Mouse (Mus musculus) ES-E14 (cell line): ENCODE results near the gene Ccr9. TPM values are rescaled to one million over a fixed set of nuclear protein-coding genes. Genes with fewer than 3 reads are reported as not detected.

ENCODE experiments used
- DNase-seq: peaks from one replicate; pipeline ENCODE4 v3.0.0-alpha.2; 2013; ENCODE audit warnings: low read depth, low spot score
- H3K27ac ChIP-seq: 2 replicates; pipeline ENCODE4 v1.5.1; 2012; ENCODE audit warnings: low read depth, mild to moderate bottlenecking, low read length, moderate library complexity, mixed read lengths; ENCODE audit not compliant: poor library complexity, insufficient read depth, severe bottlenecking
- H3K36me3 ChIP-seq: 2 replicates; pipeline ENCODE4 v1.6.1; 2012; ENCODE audit warnings: mild to moderate bottlenecking, low read length, moderate library complexity, mixed read lengths; ENCODE audit not compliant: control insufficient read depth, poor library complexity, insufficient read depth, severe bottlenecking
- H3K4me1 ChIP-seq, 2 experiments: fragments of 150-350 bp in 1 of 2; sonication (generic) in 1 of 2; 2 replicates each; pipeline ENCODE4 v1.6.1; 2012; ENCODE audit warnings: low read length in 2 of 2, mild to moderate bottlenecking in 1 of 2, mixed read lengths in 1 of 2; ENCODE audit not compliant: control insufficient read depth in 2 of 2, insufficient read depth in 2 of 2, poor library complexity in 1 of 2
- H3K4me3 ChIP-seq, 2 experiments: fragments of 150-350 bp in 1 of 2; sonication (generic) in 1 of 2; 2 replicates each; pipeline ENCODE4 v1.5.1; 2012; ENCODE audit warnings: low read length in 2 of 2, low read depth in 1 of 2, mild to moderate bottlenecking in 1 of 2, mixed read lengths in 1 of 2; ENCODE audit not compliant: insufficient read depth in 1 of 2, poor library complexity in 1 of 2, severe bottlenecking in 1 of 2
- H3K9ac ChIP-seq: 2 replicates; pipeline ENCODE4 v1.6.1; 2012; ENCODE audit warnings: low read depth, mild to moderate bottlenecking, low read length, mixed read lengths; ENCODE audit not compliant: poor library complexity, insufficient read depth, severe bottlenecking
- H3K9me3 ChIP-seq: fragments of 150-350 bp; sonication (generic); 2 replicates; pipeline ENCODE4 v1.6.1; 2012; ENCODE audit warnings: low read depth, mild to moderate bottlenecking, low read length; ENCODE audit not compliant: control insufficient read depth, insufficient read depth
- CHD2 ChIP-seq: IDR thresholded peaks from 2 replicates; pipeline ENCODE4 v1.6.1; 2014; ENCODE audit warnings: mild to moderate bottlenecking, low read depth, low read length, inconsistent platforms
- HCFC1 ChIP-seq: IDR thresholded peaks from 2 replicates; pipeline ENCODE4 v1.6.1; 2012; ENCODE audit warnings: low read length, inconsistent platforms, borderline replicate concordance; ENCODE audit not compliant: insufficient read depth
- MAFK ChIP-seq: IDR thresholded peaks from 2 replicates; pipeline ENCODE4 v1.6.1; 2014; ENCODE audit warnings: mild to moderate bottlenecking, low read depth, low read length, inconsistent platforms; ENCODE audit not compliant: insufficient read depth
- ZC3H11A ChIP-seq: IDR thresholded peaks from 2 replicates; pipeline ENCODE4 v1.6.1; 2012; ENCODE audit warnings: low read depth, mild to moderate bottlenecking, inconsistent platforms, low read length, borderline replicate concordance
- ZNF384 ChIP-seq: IDR thresholded peaks from 2 replicates; pipeline ENCODE4 v1.6.1; 2012; ENCODE audit warnings: low read depth, low read length, inconsistent platforms
- in situ Hi-C, 2 experiments: fragments of 600-800 bp; cut with MboI; formaldehyde crosslinking; loops; one replicate each; pipeline ENCODE4 v1.15.1; 2025; ENCODE audit warnings: low sequenced_read_pairs in 2 of 2, inconsistent platforms in 1 of 2; ENCODE audit not compliant: unreplicated experiment in 2 of 2
- total RNA-seq: library from RNA; depleted of rRNA; stranded (reverse); fragments of 300-350 nt; gene quantifications from 2 replicates; pipeline ENCODE4 v1.2.3, GENCODE M21; 2012

Ccr9 gene
- total RNA-seq, 1 experiment = not detected

DNA sequence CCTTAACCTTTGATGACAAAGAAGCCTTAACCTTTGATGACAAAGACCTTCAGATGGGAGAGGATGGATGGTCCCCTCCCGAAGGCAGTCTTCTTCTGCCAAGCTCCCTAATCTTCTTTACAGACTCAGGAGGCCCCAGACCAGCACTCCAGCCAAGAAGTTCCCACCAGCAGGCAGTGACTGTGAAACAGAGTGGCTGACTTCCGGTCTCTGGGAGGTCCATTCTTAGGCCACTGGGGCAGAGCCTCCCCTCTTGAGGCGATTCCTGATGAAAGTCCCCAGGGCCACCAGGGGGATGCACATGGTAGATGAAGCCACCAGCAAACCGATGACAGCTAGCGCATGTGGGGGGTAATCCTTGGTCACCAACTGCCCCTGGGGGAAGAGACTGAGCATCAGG is 41.5 kb upstream of the Ccr9 start:
- in situ Hi-C loops = no loop called here

DNA sequence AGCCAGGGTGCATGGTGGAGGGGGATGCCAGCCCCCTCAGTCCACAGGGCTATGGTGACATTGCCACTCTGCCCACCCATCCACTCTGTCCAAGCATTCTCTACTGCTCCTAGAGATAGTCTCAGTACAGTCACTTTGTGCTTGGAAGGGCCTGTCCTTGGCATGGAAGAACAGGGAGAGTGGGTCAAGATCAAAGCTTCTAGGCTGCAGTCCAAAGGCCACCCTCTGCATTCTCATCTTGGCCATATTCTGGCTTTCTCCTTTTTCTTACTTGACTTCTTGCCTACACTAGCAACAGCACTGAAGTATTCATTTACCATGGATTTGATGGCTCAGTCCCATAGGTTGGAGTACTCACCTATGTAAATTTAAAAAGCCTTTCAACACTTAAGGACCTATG is 40.0 kb upstream of the Ccr9 start:
- H3K4me1 ChIP-seq = no peaks in the 10 kb centered on the region
- H3K27ac ChIP-seq = no peak overlapping the region
- H3K9me3 ChIP-seq = no peaks in the 10 kb centered on the region
- no peaks in the 10 kb centered on the region for H3K36me3 ChIP-seq
- in situ Hi-C loops = no loop called here
- TF ChIP-seq CHD2 = no peak
- TF ChIP-seq MAFK = no peak
- TF ChIP-seq ZNF384 = no peak
- TF ChIP-seq HCFC1 = no peak
- no peak for TF ChIP-seq ZC3H11A
- DNase-seq = no peak
- no peak overlapping the region for H3K9ac ChIP-seq
- H3K4me3 ChIP-seq = no peak overlapping the region

More for the DNA sequence above, 41.5 kb upstream of the Ccr9 start:
- Histone ChIP-seq H3K4me3 (no peak overlapping the region), H3K9me3 (no peaks in the 10 kb centered on the region), H3K27ac (no peak overlapping the region), H3K4me1 (no peaks in the 10 kb centered on the region), H3K9ac (no peak overlapping the region), H3K36me3 (no peaks in the 10 kb centered on the region)
- no peak for DNase-seq
- no peak for TF ChIP-seq ZC3H11A
- no peak for TF ChIP-seq HCFC1
- TF ChIP-seq ZNF384 = no peak
- TF ChIP-seq MAFK = no peak
- TF ChIP-seq CHD2 = no peak

DNA sequence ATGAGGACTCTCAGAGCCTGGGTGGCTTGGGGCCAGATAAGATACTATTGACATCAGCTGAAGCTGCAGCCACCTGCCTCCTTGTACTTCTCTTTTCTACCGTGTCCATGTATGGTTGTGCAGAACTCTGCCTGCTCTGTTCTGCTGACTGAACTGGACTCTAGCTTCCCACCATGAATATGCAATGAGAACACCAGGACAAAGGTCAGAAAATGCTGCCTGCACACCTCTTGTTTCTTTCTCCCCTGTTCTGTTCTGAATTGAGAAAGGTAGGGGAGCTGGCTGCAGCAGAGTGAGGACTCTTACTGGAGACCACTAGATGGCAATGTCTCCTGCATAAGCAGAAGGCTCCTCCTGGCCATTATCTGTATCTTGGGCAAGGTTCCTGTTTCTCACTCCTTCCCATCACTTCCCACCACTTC is 39.6 kb upstream of the Ccr9 start:
- H3K9ac ChIP-seq = no peak overlapping the region
- H3K27ac ChIP-seq = no peak overlapping the region
- H3K4me3 ChIP-seq = no peak overlapping the region
- in situ Hi-C loops = no loop called here
- DNase-seq = peak; percentile 13
- TF ChIP-seq ZC3H11A = peak; percentile 53; the same call in 1 of the 2 replicates
- no peak for TF ChIP-seq MAFK
- no peaks in the 10 kb centered on the region for H3K36me3 ChIP-seq
- no peaks in the 10 kb centered on the region for H3K9me3 ChIP-seq
- H3K4me1 ChIP-seq = no peaks in the 10 kb centered on the region

DNA sequence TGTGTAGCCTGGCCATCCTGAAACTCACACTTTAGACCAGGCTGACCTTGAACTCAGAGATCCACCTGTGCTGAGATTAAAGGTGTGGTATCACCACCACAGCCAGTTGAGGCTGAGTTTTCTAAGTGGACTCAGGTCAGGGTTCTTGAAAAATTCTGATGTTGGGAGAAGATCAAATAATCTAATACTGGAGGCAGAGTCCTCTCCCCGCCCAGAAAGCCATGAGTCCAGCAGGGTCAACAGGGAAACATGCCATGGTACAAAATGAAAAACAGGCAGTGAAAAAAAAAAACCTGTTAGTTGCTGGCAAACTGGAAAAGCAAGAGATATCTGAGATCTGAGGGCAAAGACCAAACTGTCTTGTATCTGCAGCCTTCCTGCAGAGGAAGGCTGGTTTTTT is 38.1 kb upstream of the Ccr9 start:
- H3K9me3 ChIP-seq = no peaks in the 10 kb centered on the region
- no peak for DNase-seq
- in situ Hi-C loops = no loop called here
- no peak overlapping the region for H3K27ac ChIP-seq
- no peaks in the 10 kb centered on the region for H3K36me3 ChIP-seq
- H3K4me1 ChIP-seq = no peaks in the 10 kb centered on the region
- H3K4me3 ChIP-seq = no peak overlapping the region
- H3K9ac ChIP-seq = no peak overlapping the region
- no peak for TF ChIP-seq HCFC1

DNA sequence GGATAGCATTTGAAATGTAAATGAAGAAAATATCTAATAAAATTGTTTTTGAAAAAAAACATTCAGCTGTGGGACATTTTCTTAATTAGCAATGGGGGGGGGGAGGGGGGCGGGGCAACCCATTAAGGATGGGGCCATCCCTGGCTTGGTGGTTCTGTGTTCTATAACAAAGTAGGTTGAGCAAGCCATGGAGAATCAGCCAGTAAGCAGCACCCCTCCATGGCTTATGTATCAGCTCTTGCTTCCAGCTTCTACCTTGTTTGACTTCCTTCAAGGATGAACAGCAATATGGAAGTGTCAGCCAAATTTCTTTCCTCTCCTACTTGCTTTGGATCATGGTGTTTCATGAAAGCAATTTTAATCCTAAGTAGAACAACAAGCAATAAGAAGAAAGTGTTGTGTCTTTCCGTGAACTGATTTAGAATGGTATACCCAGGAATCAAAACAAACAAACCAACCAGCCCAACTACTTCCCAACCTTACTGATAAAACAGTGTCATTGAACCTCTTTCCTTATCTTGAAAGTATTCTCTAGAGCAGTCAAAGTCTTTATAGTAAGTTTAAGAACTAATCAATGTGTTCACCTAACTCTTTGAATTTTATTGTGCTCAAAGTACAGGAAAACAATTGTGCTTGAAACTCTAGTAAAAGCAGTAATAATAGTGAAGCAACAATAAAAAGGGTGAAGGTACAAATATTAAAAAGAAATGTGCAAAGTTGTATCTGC is 28.3 kb upstream of the Ccr9 start:
- Histone ChIP-seq H3K9ac (no peak overlapping the region), H3K36me3 (no peaks in the 10 kb centered on the region), H3K4me1 (no peaks in the 10 kb centered on the region; a peak in 1 of 4 replicates), H3K9me3 (no peaks in the 10 kb centered on the region), H3K27ac (no peak overlapping the region), H3K4me3 (no peak overlapping the region)
- no peak for TF ChIP-seq HCFC1
- TF ChIP-seq ZNF384 = no peak
- no peak for TF ChIP-seq CHD2
- TF ChIP-seq ZC3H11A = no peak
- in situ Hi-C loops = no loop called here
- DNase-seq = no peak
